13 mouse cellular contexts compared by ENCODE assay signal in genomic region chr15:12274053-12274769, GRCm38 (mm10). TPM values are rescaled to one million over a fixed set of nuclear protein-coding genes. Genes with fewer than 3 reads are reported as not detected.
DNase-seq lines count a peak whose midpoint lies in the region; ATAC-seq and TF ChIP-seq lines count a peak whose summit lies in the region.
"Had no signal": no experiment of that assay in that cellular context is flagged by ENCODE, and none has a peak within 500 bp of the region (broad histone marks: within the 10 kb centered on the region; RNA-seq: fewer than 3 reads in every experiment).

No protein-coding gene starts in this region.

- peak; percentile 10 for TF ChIP-seq RAD21 in MEL (IDR thresholded peaks at IDR 0.05; ENCODE audit: low read depth, low read length)

- no peak overlapping the region for H3K27ac ChIP-seq in embryonic facial prominence, embryonic 14.5 days (replicated peaks; ENCODE audit: low read depth, low read length)
- no peak overlapping the region for H3K27ac ChIP-seq in embryonic facial prominence, embryonic 10.5 days (replicated peaks)
- H3K27ac ChIP-seq in liver, embryonic 14.5 days = no peak overlapping the region
- no peak overlapping the region for H3K27ac ChIP-seq in liver, embryonic 11.5 days (ENCODE audit: low read depth, low read length)
- H3K27ac ChIP-seq in MEL (ENCODE audit: control insufficient read depth, low read depth, low read length) = no peak overlapping the region
- H3K27ac ChIP-seq: limb, embryonic 12.5 days; neural tube, embryonic 12.5 days had no signal

- no peaks in the 10 kb centered on the region for H3K4me1 ChIP-seq in embryonic facial prominence, embryonic 14.5 days (ENCODE audit: control insufficient read depth, insufficient read depth, low read length)
- no peaks in the 10 kb centered on the region for H3K4me1 ChIP-seq in embryonic facial prominence, embryonic 10.5 days
- H3K4me1 ChIP-seq in liver, embryonic 14.5 days (replicated peaks; ENCODE audit: control insufficient read depth in 2 of 2, insufficient read depth in 2 of 2, low read length in 1 of 2) = peaks cover 4 to 5% of the 10 kb centered on the region in 2 experiments; a peak in 3 of 4 replicates
- H3K4me1 ChIP-seq in liver, embryonic 11.5 days (replicated peaks; ENCODE audit: control insufficient read depth, insufficient read depth, low read length) = peaks cover 10% of the 10 kb centered on the region
- 0 out of 4 replicates have a peak, but pooled peaks cover 0 to 12% of the 10 kb centered on the region in 2 experiments for H3K4me1 ChIP-seq in MEL (ENCODE audit: control insufficient read depth in 1 of 2, insufficient read depth in 2 of 2, low read length in 2 of 2)
- H3K4me1 ChIP-seq: limb, embryonic 12.5 days; neural tube, embryonic 12.5 days had no signal

- no peaks in the 10 kb centered on the region for H3K27me3 ChIP-seq in embryonic facial prominence, embryonic 14.5 days (replicated peaks; ENCODE audit: control insufficient read depth, insufficient read depth, low read length)
- H3K27me3 ChIP-seq in embryonic facial prominence, embryonic 10.5 days (replicated peaks; ENCODE audit: low read depth, poor library complexity, severe bottlenecking) = no peaks in the 10 kb centered on the region
- no peaks in the 10 kb centered on the region for H3K27me3 ChIP-seq in liver, embryonic 14.5 days (ENCODE audit: control insufficient read depth, insufficient read depth, low read length)
- H3K27me3 ChIP-seq in liver, embryonic 11.5 days (replicated peaks; ENCODE audit: control insufficient read depth, insufficient read depth, low read length) = no peaks in the 10 kb centered on the region
- no peaks in the 10 kb centered on the region for H3K27me3 ChIP-seq in MEL (ENCODE audit: control insufficient read depth in 1 of 2, insufficient read depth in 2 of 2, low read length in 2 of 2)
- H3K27me3 ChIP-seq: limb, embryonic 12.5 days; neural tube, embryonic 12.5 days had no signal

- ATAC-seq in embryonic facial prominence, embryonic 14.5 days (ENCODE audit: low read depth) = no peak
- ATAC-seq in liver, embryonic 14.5 days (ENCODE audit: insufficient read depth) = no peak
- no peak for ATAC-seq in liver, embryonic 11.5 days (replicated peaks; ENCODE audit: low FRiP score)
- ATAC-seq: activated CD4-positive, CD25-positive, alpha-beta regulatory T cell, adult 4 months had no signal

- H3K79me2 ChIP-seq in MEL (ENCODE audit: control insufficient read depth, insufficient read depth, low read length, poor library complexity) = no peaks in the 10 kb centered on the region

- WGBS in embryonic facial prominence, embryonic 14.5 days = 61% methylated on average over 4 of the region's 4 CpGs
- 71% methylated on average over 4 of the region's 4 CpGs for WGBS in embryonic facial prominence, embryonic 10.5 days
- WGBS in liver, embryonic 14.5 days (ENCODE audit: insufficient replicate concordance) = 43% methylated on average over 4 of the region's 4 CpGs
- WGBS in liver, embryonic 11.5 days = 59% methylated on average over 4 of the region's 4 CpGs

- no peaks in the 10 kb centered on the region for H3K9me3 ChIP-seq in embryonic facial prominence, embryonic 14.5 days (ENCODE audit: control insufficient read depth, low read length)
- H3K9me3 ChIP-seq in embryonic facial prominence, embryonic 10.5 days = no peaks in the 10 kb centered on the region
- H3K9me3 ChIP-seq in liver, embryonic 14.5 days (ENCODE audit: control insufficient read depth, low read length) = no peaks in the 10 kb centered on the region
- H3K9me3 ChIP-seq in liver, embryonic 11.5 days (ENCODE audit: control insufficient read depth, low read length) = no peaks in the 10 kb centered on the region
- H3K9me3 ChIP-seq in MEL (replicated peaks; ENCODE audit: insufficient read depth, low read length) = no peaks in the 10 kb centered on the region
- H3K9me3 ChIP-seq: limb, embryonic 12.5 days; neural tube, embryonic 12.5 days had no signal

- TF ChIP-seq EP300 in liver, embryonic 14.5 days (IDR thresholded peaks at IDR 0.05; ENCODE audit: low read depth) = no peak
- TF ChIP-seq EP300 in MEL (IDR thresholded peaks at IDR 0.05; ENCODE audit: low read depth in 1 of 2, low read length in 2 of 2) = no peak

- H3K4me3 ChIP-seq in embryonic facial prominence, embryonic 14.5 days (ENCODE audit: low read depth, low read length) = no peak overlapping the region
- H3K4me3 ChIP-seq in embryonic facial prominence, embryonic 10.5 days = no peak overlapping the region
- no peak overlapping the region for H3K4me3 ChIP-seq in liver, embryonic 14.5 days (ENCODE audit: insufficient read depth in 1 of 2, low read depth in 2 of 2, low read length in 2 of 2)
- no peak overlapping the region for H3K4me3 ChIP-seq in liver, embryonic 11.5 days (ENCODE audit: low read depth, low read length)
- no peak overlapping the region for H3K4me3 ChIP-seq in MEL (ENCODE audit: control insufficient read depth in 1 of 2, insufficient read depth in 1 of 2, low read depth in 2 of 2, low read length in 2 of 2)
- H3K4me3 ChIP-seq: erythroblast, embryonic 14.5 days; limb, embryonic 12.5 days; neural tube, embryonic 12.5 days had no signal

- no peak overlapping the region for H3K4me2 ChIP-seq in embryonic facial prominence, embryonic 14.5 days (ENCODE audit: low read depth, low read length)
- H3K4me2 ChIP-seq in liver, embryonic 14.5 days (ENCODE audit: low read depth) = no peak overlapping the region
- H3K4me2 ChIP-seq in liver, embryonic 11.5 days = no peak overlapping the region
- H3K4me2 ChIP-seq: limb, embryonic 12.5 days; neural tube, embryonic 12.5 days had no signal

- no peak overlapping the region for H3K9ac ChIP-seq in embryonic facial prominence, embryonic 14.5 days (ENCODE audit: low read depth, low read length)
- no peak overlapping the region for H3K9ac ChIP-seq in liver, embryonic 14.5 days (replicated peaks)
- no peak overlapping the region for H3K9ac ChIP-seq in liver, embryonic 11.5 days (ENCODE audit: low read depth, low read length)
- H3K9ac ChIP-seq in MEL (ENCODE audit: control insufficient read depth, low read depth, low read length, poor library complexity, severe bottlenecking) = no peak overlapping the region
- H3K9ac ChIP-seq: limb, embryonic 12.5 days; neural tube, embryonic 12.5 days had no signal

- TF ChIP-seq CTCF in liver, embryonic 14.5 days (IDR thresholded peaks at IDR 0.05; ENCODE audit: low read depth) = peak; percentile 15; the same call in 1 of the 2 replicates
- peak in 1 of 3 experiments; percentile 5; a peak in 1 of 6 replicates for TF ChIP-seq CTCF in MEL (IDR thresholded peaks at IDR 0.05 in 2 of 3, conservative IDR thresholded peaks at IDR 0.05 in 1 of 3; ENCODE audit: control insufficient read depth in 1 of 3, insufficient read depth in 1 of 3, low read depth in 2 of 3, low read length in 3 of 3, poor library complexity in 1 of 3, severe bottlenecking in 1 of 3)

- peak; percentile 16 for DNase-seq in embryonic facial prominence, embryonic 14.5 days (ENCODE audit: low spot score)
- DNase-seq in embryonic facial prominence, embryonic 10.5 days (ENCODE audit: low spot score) = no peak
- DNase-seq in liver, embryonic 14.5 days (ENCODE audit: low read depth in 3 of 3, low spot score in 3 of 3) = no peak
- DNase-seq in liver, embryonic 11.5 days (ENCODE audit: low spot score) = no peak
- DNase-seq in MEL (ENCODE audit: low read depth, low spot score) = peak; percentile 41
- peak; percentile 28 for DNase-seq in induced T-regulatory cell, adult 2 months (ENCODE audit: low read depth)
- DNase-seq in thymus, postnatal 0 days (ENCODE audit: low spot score) = no peak
- no peak for DNase-seq in embryo, embryonic 10 days (ENCODE audit: low spot score)
- DNase-seq: cerebellum, postnatal 36 days had no signal

- peaks cover 28% of the 10 kb centered on the region for H3K36me3 ChIP-seq in embryonic facial prominence, embryonic 14.5 days (ENCODE audit: control insufficient read depth, insufficient read depth, low read length)
- peaks cover 20% of the 10 kb centered on the region for H3K36me3 ChIP-seq in embryonic facial prominence, embryonic 10.5 days (replicated peaks)
- H3K36me3 ChIP-seq in liver, embryonic 14.5 days (replicated peaks; ENCODE audit: control insufficient read depth, insufficient read depth, low read depth) = peaks cover 6% of the 10 kb centered on the region
- peaks cover 9% of the 10 kb centered on the region; the same call in 1 of the 2 replicates for H3K36me3 ChIP-seq in liver, embryonic 11.5 days (ENCODE audit: control insufficient read depth, insufficient read depth, low read length)
- no peaks in the 10 kb centered on the region; a peak in 2 of 4 replicates for H3K36me3 ChIP-seq in MEL (ENCODE audit: control insufficient read depth in 1 of 2, insufficient read depth in 2 of 2, low read length in 2 of 2)

- TF ChIP-seq POLR2A in MEL (IDR thresholded peaks at IDR 0.05; ENCODE audit: control insufficient read depth in 1 of 2, insufficient read depth in 1 of 2, low read depth in 1 of 2, low read length in 2 of 2, poor library complexity in 1 of 2) = no peak

TF ChIP-seq in MEL, 35 proteins besides CTCF, POLR2A, EP300 and RAD21 (continues in another document):
- peak; percentile 34; the same call in 1 of the 2 replicates for TF ChIP-seq SMC3 (IDR thresholded peaks at IDR 0.05; ENCODE audit: low read depth, low read length)

RNA-seq across cellular contexts. Expression of gene Golph3, which starts 47.0 kb away (rescaled TPM):
- polyA plus RNA-seq in embryonic facial prominence, embryonic 14.5 days (2014; fragmentation: Nextera tagmentation; extraction: Ambion mirVana) = 115 and 118 TPM in 2 replicates
- 61.0 and 61.5 TPM in 2 replicates for polyA plus RNA-seq in embryonic facial prominence, embryonic 10.5 days (2016; fragmentation: Nextera tagmentation; extraction: Ambion mirVana)
- 33.8 and 35.2 TPM in 2 replicates for polyA plus RNA-seq in liver, embryonic 14.5 days (2012; rRNA removed)
- 58.4 and 60.9 TPM in 2 replicates for polyA plus RNA-seq in liver, embryonic 14.5 days (2014; fragmentation: Nextera tagmentation; extraction: Ambion mirVana)
- polyA plus RNA-seq in liver, embryonic 11.5 days (2014; fragmentation: Nextera tagmentation; extraction: Ambion mirVana) = 93.0 and 107 TPM in 2 replicates
- total RNA-seq in MEL (2012; rRNA removed) = 99.2 and 113 TPM in 2 replicates
- 100 to 1,000 TPM in 1 of 2 experiments, 10 to 100 TPM in 1; 81.1 to 149 TPM for polyA plus RNA-seq in MEL (2012; ENCODE audit: insufficient read depth in 1 of 2, insufficient read length in 2 of 2, low read depth in 1 of 2, low replicate concordance in 2 of 2, missing spikeins in 1 of 2)
- 78.6 and 84.1 TPM in 2 replicates for polyA plus RNA-seq in thymus, postnatal 0 days (2015; fragmentation: Nextera tagmentation; extraction: Ambion mirVana)

RNA-seq across cellular contexts. Expression of gene 1810049J17Rik, which starts 47.5 kb away (rescaled TPM):
- 2.1 and 2.9 TPM in 2 replicates for polyA plus RNA-seq in embryonic facial prominence, embryonic 14.5 days (2014; fragmentation: Nextera tagmentation; extraction: Ambion mirVana)
- polyA plus RNA-seq in embryonic facial prominence, embryonic 10.5 days (2016; fragmentation: Nextera tagmentation; extraction: Ambion mirVana) = not detected in 2 replicates
- not detected in 2 replicates for polyA plus RNA-seq in liver, embryonic 14.5 days (2012; rRNA removed)
- polyA plus RNA-seq in liver, embryonic 14.5 days (2014; fragmentation: Nextera tagmentation; extraction: Ambion mirVana) = 2.3 and 3.1 TPM in 2 replicates
- 0.58 and 1.3 TPM in 2 replicates for polyA plus RNA-seq in liver, embryonic 11.5 days (2014; fragmentation: Nextera tagmentation; extraction: Ambion mirVana)
- total RNA-seq in MEL (2012; rRNA removed) = 17.9 and 23.9 TPM in 2 replicates
- not detected for polyA plus RNA-seq in MEL (2012; ENCODE audit: insufficient read depth in 1 of 2, insufficient read length in 2 of 2, low read depth in 1 of 2, low replicate concordance in 2 of 2, missing spikeins in 1 of 2)
- 1.6 and 2.0 TPM in 2 replicates for polyA plus RNA-seq in thymus, postnatal 0 days (2015; fragmentation: Nextera tagmentation; extraction: Ambion mirVana)
- polyA plus RNA-seq: activated CD4-positive, CD25-positive, alpha-beta regulatory T cell, adult 4 months; erythroblast, embryonic 14.5 days had no signal

Comparison
In these comparisons a context has a peak if more than half of its experiments do, and no peak if none do; other contexts are left out.
1. DNase-seq: peak in embryonic facial prominence, embryonic 14.5 days (single experiment), MEL (single experiment) and induced T-regulatory cell, adult 2 months (single experiment); none in embryonic facial prominence, embryonic 10.5 days (single experiment), liver, embryonic 14.5 days (0 of 3), liver, embryonic 11.5 days (single experiment), thymus, postnatal 0 days (single experiment) and embryo, embryonic 10 days (single experiment).